Mouse (Mus musculus): ENCODE data around the gene Myom3. TPM values are rescaled to one million over a fixed set of nuclear protein-coding genes. Genes with fewer than 3 reads are reported as not detected.

The Myom3 gene
- polyA plus RNA-seq, 1 experiment from 2014 or later: not detected

DNA sequence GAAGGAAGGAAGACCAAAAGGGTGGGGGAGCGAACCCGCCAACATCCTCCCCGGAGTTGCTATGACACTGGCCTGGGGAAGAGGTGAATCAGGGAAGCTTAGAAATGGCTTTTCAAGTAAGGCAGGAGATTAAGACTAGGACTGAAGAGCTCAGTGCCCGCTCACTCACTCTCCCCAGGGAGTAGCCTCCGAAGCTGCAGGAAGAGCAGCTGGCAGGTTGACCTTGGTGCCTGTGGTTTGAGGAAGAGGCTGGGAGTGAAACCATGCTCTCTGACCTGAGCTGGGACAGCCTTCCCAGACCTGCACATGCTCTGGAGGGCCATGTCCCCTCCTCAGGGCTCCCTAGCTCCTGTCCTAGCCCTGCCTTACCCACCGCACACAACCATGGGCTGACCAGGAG is 690 bp upstream of the Myom3 start:
- H3K4me3 ChIP-seq (ENCODE audit: low read depth, low read length): no peak overlapping the region
- H3K27ac ChIP-seq (ENCODE audit: low read depth): no peak overlapping the region
- H3K9ac ChIP-seq: no peak overlapping the region
- no peak overlapping the region for H3K4me2 ChIP-seq
- DNase-seq (no peak), ATAC-seq (ENCODE audit: insufficient read depth) (no peak)
- H3K4me1 ChIP-seq (ENCODE audit: insufficient read depth): no peaks in the 10 kb centered on the region
- no peaks in the 10 kb centered on the region for H3K27me3 ChIP-seq (ENCODE audit: insufficient read depth, low read length)
- H3K36me3 ChIP-seq (ENCODE audit: insufficient read depth): no peaks in the 10 kb centered on the region
- 44% methylated on average over 6 of the region's 6 CpGs for WGBS
- no peaks in the 10 kb centered on the region for H3K9me3 ChIP-seq (ENCODE audit: low read depth, low read length)
- TF ChIP-seq CTCF (IDR thresholded peaks at IDR 0.05; ENCODE audit: low read depth): no peak

DNA sequence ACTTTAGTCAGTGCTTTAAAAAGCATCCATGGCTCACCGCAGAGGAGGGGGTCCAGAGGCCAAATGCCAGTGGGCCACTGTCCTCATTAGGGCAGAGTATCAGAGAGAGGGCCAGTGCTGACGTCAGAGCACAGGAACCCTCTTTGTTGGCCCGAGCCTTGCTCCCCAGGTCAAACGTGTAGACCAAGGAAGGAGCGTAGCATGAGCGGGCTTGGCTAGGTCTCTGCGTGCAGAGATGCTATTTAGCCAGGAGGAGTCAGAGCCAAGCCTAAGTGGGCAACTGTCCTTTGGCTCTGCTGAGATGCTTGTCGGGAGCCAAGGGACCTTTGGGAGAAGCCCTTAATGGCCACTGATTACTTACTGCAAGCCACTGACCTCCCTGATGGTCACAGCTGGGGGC is 1.5 kb downstream of the Myom3 start:
- ATAC-seq (ENCODE audit: insufficient read depth) (no peak), DNase-seq (no peak)
- no peak overlapping the region for H3K4me3 ChIP-seq (ENCODE audit: low read depth, low read length)
- H3K27ac ChIP-seq (ENCODE audit: low read depth): no peak overlapping the region
- no peaks in the 10 kb centered on the region for H3K27me3 ChIP-seq (ENCODE audit: insufficient read depth, low read length)
- no peak overlapping the region for H3K9ac ChIP-seq
- H3K4me2 ChIP-seq: no peak overlapping the region
- no peak for TF ChIP-seq CTCF (IDR thresholded peaks at IDR 0.05; ENCODE audit: low read depth)
- no peaks in the 10 kb centered on the region for H3K4me1 ChIP-seq (ENCODE audit: insufficient read depth)
- 60% methylated on average over 8 of the region's 8 CpGs for WGBS
- H3K9me3 ChIP-seq (ENCODE audit: low read depth, low read length): no peaks in the 10 kb centered on the region
- no peaks in the 10 kb centered on the region for H3K36me3 ChIP-seq (ENCODE audit: insufficient read depth)

DNA sequence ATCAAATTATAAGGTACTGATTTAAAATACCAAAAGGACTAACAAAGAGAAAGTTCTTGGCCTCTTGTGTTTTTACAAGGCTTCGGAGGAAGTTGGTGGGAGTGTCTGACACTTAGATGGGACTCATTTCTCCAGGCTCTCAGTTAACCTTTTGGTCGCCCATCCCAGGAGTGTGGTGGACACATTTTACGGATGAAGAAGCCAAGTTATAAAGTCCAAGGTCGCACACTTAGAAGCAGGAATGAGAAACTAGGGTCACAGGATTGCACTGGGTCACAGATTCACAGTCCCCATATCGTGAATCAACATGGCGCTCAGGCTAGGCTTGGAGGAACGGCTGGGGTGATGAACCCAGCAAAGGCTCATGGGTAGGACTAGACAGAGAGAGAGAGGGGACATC is 2.1 kb downstream of the Myom3 start:
- Histone ChIP-seq H3K4me1 (ENCODE audit: insufficient read depth) (no peaks in the 10 kb centered on the region), H3K4me2 (no peak overlapping the region), H3K27me3 (ENCODE audit: insufficient read depth, low read length) (no peaks in the 10 kb centered on the region), H3K27ac (ENCODE audit: low read depth) (no peak overlapping the region), H3K9me3 (ENCODE audit: low read depth, low read length) (no peaks in the 10 kb centered on the region), H3K36me3 (ENCODE audit: insufficient read depth) (no peaks in the 10 kb centered on the region), H3K9ac (no peak overlapping the region), H3K4me3 (ENCODE audit: low read depth, low read length) (no peak overlapping the region)
- TF ChIP-seq CTCF (IDR thresholded peaks at IDR 0.05; ENCODE audit: low read depth): no peak
- DNase-seq (no peak), ATAC-seq (ENCODE audit: insufficient read depth) (no peak; the same call in 1 of the 2 replicates)
- WGBS: 77% methylated on average over 7 of the region's 7 CpGs

DNA sequence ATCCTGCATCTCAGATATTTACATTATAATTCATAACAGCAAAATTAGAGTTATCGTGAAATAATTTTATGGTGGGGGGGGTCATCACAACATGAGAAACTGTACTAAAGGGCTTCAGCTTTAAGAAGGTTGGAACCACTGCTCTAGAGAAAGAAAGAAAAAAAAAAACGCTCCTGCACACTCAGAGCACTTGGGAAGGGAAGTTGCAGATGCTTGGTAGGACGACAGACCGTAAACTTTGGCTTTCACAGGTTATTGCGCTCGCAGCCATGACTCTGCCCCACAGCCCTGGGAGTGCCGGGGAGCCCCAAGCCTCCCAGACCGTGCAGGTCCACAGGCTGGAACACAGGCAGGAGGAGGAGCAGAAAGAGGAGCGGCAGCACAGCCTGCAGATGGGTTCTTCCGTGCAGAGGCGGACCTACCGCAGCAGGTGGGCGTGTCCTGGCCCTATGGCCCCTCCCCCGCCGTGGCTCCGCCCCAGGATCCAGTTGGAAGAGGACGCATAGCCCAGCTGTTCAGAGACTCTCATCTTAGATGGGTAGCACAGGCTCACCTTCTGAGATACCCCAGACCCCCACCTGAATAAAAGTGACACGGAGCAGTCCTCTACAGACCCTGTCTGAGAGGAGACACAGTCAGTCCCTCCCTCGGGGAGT is 2.9 kb downstream of the Myom3 start:
- ATAC-seq (ENCODE audit: insufficient read depth) (peak; percentile 82), DNase-seq (peak; percentile 79)
- H3K9me3 ChIP-seq (ENCODE audit: low read depth, low read length): no peaks in the 10 kb centered on the region
- no peak overlapping the region for H3K27ac ChIP-seq (ENCODE audit: low read depth)
- H3K36me3 ChIP-seq (ENCODE audit: insufficient read depth): no peaks in the 10 kb centered on the region
- H3K4me2 ChIP-seq: peak overlapping the region; percentile 62
- TF ChIP-seq CTCF (IDR thresholded peaks at IDR 0.05; ENCODE audit: low read depth): no peak
- peak overlapping the region; percentile 25; the same call in 1 of the 2 replicates for H3K4me3 ChIP-seq (ENCODE audit: low read depth, low read length)
- peak overlapping the region; percentile 34 for H3K9ac ChIP-seq
- 7% methylated on average over 19 of the region's 19 CpGs for WGBS
- no peaks in the 10 kb centered on the region for H3K4me1 ChIP-seq (ENCODE audit: insufficient read depth)
- H3K27me3 ChIP-seq (ENCODE audit: insufficient read depth, low read length): no peaks in the 10 kb centered on the region

DNA sequence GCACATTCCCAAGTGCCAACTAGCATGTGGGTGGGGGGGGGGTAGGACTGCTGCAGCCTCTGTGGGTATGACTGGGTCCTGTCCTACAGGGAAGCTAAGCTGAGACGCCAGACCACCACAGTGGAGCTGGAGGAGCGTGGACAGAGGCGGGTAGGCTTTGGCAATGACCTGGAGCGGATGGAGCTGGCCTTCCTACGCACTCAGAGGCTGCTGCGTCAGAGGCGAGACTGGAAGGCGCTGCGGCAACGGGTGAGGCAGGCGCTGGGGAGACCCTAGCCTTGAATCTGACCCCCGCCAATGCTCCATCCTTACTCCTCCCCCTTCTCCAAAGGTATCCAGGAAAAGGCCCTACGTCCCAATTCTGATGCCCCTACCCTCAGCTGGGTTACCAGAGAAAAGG is 5.2 kb downstream of the Myom3 start:
- no peaks in the 10 kb centered on the region for H3K36me3 ChIP-seq (ENCODE audit: insufficient read depth)
- H3K4me3 ChIP-seq (ENCODE audit: low read depth, low read length): no peak overlapping the region
- no peaks in the 10 kb centered on the region for H3K27me3 ChIP-seq (ENCODE audit: insufficient read depth, low read length)
- H3K4me1 ChIP-seq (ENCODE audit: insufficient read depth): no peaks in the 10 kb centered on the region
- H3K9me3 ChIP-seq (ENCODE audit: low read depth, low read length): no peaks in the 10 kb centered on the region
- ATAC-seq (ENCODE audit: insufficient read depth): no peak
- DNase-seq: no peak
- 78% methylated on average over 13 of the region's 13 CpGs for WGBS
- H3K4me2 ChIP-seq: no peak overlapping the region
- no peak overlapping the region for H3K27ac ChIP-seq (ENCODE audit: low read depth)
- no peak overlapping the region for H3K9ac ChIP-seq
- no peak for TF ChIP-seq CTCF (IDR thresholded peaks at IDR 0.05; ENCODE audit: low read depth)

DNA sequence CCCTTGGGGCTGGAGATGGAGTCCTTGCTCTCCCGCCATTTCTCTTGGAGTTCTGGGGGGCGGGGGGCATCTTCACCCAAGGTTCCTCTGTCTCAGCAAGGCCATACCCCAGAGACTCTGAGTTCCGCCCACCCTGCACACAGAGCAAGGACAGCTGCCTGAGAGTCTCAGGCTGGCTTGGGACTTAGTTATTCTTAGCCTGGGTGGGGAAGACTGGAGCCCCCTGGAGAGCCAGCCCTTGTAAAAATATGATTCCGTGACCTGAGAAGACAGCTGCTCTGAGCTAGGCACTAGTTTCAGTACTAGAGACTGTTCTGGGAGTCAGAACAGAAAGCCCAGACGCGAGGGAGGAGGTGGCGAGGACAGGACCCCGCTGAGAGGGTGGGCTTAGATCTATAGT is 6.2 kb downstream of the Myom3 start:
- Histone ChIP-seq H3K4me1 (ENCODE audit: insufficient read depth) (no peaks in the 10 kb centered on the region), H3K4me3 (ENCODE audit: low read depth, low read length) (no peak overlapping the region), H3K4me2 (no peak overlapping the region), H3K27ac (ENCODE audit: low read depth) (no peak overlapping the region), H3K27me3 (ENCODE audit: insufficient read depth, low read length) (no peaks in the 10 kb centered on the region), H3K9me3 (ENCODE audit: low read depth, low read length) (no peaks in the 10 kb centered on the region), H3K9ac (no peak overlapping the region), H3K36me3 (ENCODE audit: insufficient read depth) (no peaks in the 10 kb centered on the region)
- TF ChIP-seq CTCF (IDR thresholded peaks at IDR 0.05; ENCODE audit: low read depth): no peak
- DNase-seq (no peak), ATAC-seq (ENCODE audit: insufficient read depth) (no peak)
- WGBS: 74% methylated on average over 8 of the region's 8 CpGs

DNA sequence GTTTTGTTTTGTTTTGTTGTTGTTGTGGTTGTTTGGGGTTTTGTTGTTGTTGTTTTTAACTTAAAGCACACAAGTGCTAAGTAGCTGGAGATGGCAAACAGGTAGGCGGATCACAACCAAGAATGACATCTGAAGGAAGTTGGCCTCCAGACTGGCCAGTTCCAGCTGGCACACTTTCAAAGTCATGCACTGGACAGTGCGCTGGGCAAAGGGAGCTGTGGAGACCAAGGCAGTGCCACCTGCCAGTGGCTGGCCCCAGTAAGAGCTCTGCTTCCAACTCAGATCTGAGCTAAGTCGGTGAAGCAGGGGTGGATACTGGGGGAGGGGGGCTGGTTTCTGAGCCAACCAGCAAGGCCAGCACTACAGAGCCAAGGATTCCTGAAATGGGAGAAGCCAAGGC is 7.5 kb downstream of the Myom3 start:
- WGBS: 72% methylated on average over 3 of the region's 3 CpGs
- Histone ChIP-seq H3K27ac (ENCODE audit: low read depth) (no peak overlapping the region), H3K4me3 (ENCODE audit: low read depth, low read length) (no peak overlapping the region), H3K9me3 (ENCODE audit: low read depth, low read length) (no peaks in the 10 kb centered on the region), H3K4me1 (ENCODE audit: insufficient read depth) (no peaks in the 10 kb centered on the region), H3K36me3 (ENCODE audit: insufficient read depth) (no peaks in the 10 kb centered on the region), H3K9ac (no peak overlapping the region), H3K4me2 (no peak overlapping the region), H3K27me3 (ENCODE audit: insufficient read depth, low read length) (no peaks in the 10 kb centered on the region)
- DNase-seq (no peak), ATAC-seq (ENCODE audit: insufficient read depth) (no peak)
- TF ChIP-seq CTCF (IDR thresholded peaks at IDR 0.05; ENCODE audit: low read depth): no peak
